Mouse (Mus musculus): ENCODE measurements at regions not wholly inside any gene's neighbourhood (a gene's known extent, or its start where the extent isn't known, plus 50 kb on each side); places are given as distances from the start of the nearest gene placed in this dataset.

DNA sequence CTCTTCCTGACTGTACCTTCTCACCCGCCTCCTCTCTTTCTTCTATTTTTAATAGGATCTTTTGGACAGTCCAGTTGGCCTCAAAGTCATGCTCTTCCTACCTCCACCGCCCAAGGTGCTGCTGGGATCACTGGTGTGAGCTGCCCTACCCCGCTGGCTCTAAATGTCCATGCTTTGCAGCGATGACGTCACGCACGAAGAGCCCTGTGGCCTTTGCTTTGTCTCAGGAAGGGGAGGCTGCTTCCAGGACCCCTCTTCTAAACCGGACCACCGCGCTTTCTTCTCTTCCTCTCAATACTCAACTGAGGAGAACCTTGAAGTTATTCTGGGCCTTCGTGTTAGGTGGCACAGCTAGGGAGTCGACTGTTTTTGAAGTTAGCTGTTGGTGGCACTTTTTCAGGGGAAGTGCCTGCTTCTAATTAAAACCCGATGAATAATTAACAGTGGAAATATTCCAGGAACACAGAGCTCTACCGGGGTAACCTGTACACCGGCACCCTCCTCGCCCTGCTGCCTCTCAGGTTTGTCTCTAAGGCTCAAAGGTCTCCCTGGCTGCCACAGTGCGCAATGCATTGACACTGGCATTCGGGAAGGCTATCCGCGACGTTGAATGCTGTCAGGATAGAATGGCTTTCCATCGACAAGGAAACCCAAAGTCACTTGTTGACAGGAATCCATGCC is 188.7 kb downstream of the Ifng start:
- TF ChIP-seq CTCF (IDR thresholded peaks at IDR 0.05; ENCODE audit: low read depth), result no peak
- TF ChIP-seq EP300 (optimal IDR thresholded peaks at IDR 0.05), result no peak

Measured in stomach, postnatal 0 days (tissue).